Mouse (Mus musculus) brain, embryonic 14.5 days (tissue): Measurements from ENCODE around the gene Faim2. TPM values are rescaled to one million over a fixed set of nuclear protein-coding genes. Genes with fewer than 3 reads are reported as not detected.
A peak's percentile ranks its signal among the peaks of the same experiment; 100 is the strongest.

Experiments
- DNase-seq: peaks from one replicate; pipeline ENCODE4 v3.0.0-alpha.2; 2011; ENCODE audit warnings: low read depth
- CTCF ChIP-seq: fragments of 200-500 bp; IDR thresholded peaks from 2 replicates; pipeline ENCODE4 v1.5.1; 2012; ENCODE audit warnings: inconsistent platforms, mild to moderate bottlenecking, moderate library complexity, borderline replicate concordance; ENCODE audit not compliant: insufficient read depth, insufficient read length; ENCODE audit errors: extremely low read depth
- POLR2A ChIP-seq: fragments of 200-500 bp; IDR thresholded peaks from 2 replicates; pipeline ENCODE4 v1.6.1; 2012; ENCODE audit warnings: mild to moderate bottlenecking, inconsistent platforms, borderline replicate concordance; ENCODE audit not compliant: poor library complexity, insufficient read depth, insufficient read length, severe bottlenecking; ENCODE audit errors: extremely low read depth
- polyA plus RNA-seq: library from polyadenylated mRNA; depleted of rRNA; stranded (reverse); fragments of >200 nt; gene quantifications from 2 replicates; pipeline ENCODE4 v1.2.3, GENCODE M21; 2012

Gene Faim2
- polyA plus RNA-seq, 1 experiment, result 15.7 TPM

GRCm38 (mm10) chr15:99470224-99470761, 57.7 kb downstream of the Faim2 start:
- TF ChIP-seq POLR2A, result no peak
- no peak for TF ChIP-seq CTCF
- DNase-seq, result no peak

DNA sequence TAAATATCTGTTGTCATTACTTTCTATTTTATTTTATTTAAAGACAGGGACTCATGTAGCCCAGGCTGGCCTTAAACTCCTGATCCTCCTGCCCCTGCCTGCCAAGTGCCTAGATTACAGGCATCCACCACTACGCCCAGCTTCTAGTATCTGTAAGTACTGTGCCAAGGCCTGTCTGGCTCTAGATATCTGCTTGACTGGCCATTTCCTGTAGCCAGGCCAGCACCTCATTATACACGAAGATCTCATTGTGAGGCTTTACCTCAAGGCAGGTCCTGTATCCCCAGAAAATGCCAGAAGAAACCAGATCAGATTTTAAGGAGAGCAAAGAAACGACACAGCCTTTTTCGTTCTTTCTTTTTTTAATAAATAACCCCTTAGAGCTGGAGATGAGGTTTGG, 58.2 kb downstream of the Faim2 start:
- no peak for TF ChIP-seq POLR2A
- TF ChIP-seq CTCF, result no peak
- DNase-seq, result no peak

GRCm38 (mm10) chr15:99469067-99469466, 58.9 kb downstream of the Faim2 start:
- TF ChIP-seq POLR2A, result no peak
- peak; percentile 69 for TF ChIP-seq CTCF

DNA sequence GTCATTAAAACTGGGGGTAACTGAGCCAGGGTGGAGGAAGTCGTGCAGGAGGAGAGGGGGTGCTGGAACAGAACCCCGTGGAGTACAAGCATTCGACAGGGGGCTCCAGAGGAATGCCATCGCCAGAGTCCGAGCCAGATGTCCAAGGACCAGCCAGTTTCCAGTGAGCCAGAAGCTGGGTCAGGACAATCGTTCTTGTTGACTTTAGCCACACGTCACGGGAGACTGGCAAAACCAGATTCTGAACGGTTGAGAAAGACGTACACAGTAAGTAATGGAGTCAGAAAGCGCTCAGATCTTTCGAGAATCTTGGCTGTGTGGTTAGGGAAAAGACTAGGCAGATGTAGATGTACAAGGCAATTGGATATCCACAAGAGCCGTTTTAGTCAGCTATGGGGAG, 64.8 kb downstream of the Faim2 start:
- TF ChIP-seq CTCF, result no peak
- no peak for TF ChIP-seq POLR2A
- DNase-seq, result no peak

More at GRCm38 (mm10) chr15:99469067-99469466, 58.9 kb downstream of the Faim2 start:
- DNase-seq, result peak; percentile 79

DNA sequence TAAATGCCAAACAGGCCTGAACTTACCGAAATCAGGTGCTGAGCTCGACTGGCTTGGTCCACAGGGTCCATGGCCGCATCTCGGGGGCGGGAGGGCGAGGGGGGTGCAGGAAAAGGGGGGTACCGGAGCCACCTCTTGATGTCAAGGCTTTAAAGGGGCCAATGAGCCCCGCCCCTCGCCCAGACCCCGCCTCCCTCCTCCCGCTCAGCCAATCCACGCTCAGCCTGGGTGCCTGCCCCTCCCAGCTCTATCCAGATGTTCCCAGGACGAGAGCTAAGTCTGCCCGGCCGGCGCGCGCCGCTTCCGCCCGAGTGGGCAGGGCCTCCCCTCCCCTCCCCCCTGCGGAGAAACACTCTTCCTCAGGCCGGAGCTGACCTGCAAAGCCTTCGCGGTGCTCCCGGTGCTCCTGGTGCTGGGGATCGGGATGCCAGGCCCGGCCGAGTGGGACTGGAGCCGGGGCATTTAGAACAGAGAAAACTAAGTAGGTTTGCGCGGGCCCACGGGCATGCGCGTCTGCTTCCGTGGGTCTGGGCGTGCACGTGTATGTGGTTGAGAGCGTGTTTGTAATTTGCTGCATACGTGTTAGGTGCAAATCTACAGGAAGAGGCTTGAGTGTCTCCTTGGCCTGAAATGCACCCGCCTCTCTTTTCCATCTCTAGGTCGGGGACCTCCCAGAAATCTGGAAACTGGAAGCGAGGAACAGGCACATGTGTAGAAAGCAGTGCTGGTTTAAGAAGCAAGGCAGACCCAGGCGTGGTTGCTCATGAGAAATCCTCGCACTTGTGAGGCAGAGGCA, 70.2 kb downstream of the Faim2 start, which contains the start of gene Nckap5l:
TSS of gene Nckap5l (minus strand) at position 143 of the 796 bp plus-strand sequence.
- peak; percentile 41; the same call in 1 of the 2 replicates for TF ChIP-seq POLR2A
- no peak for TF ChIP-seq CTCF
- peak; percentile 97 for DNase-seq

DNA sequence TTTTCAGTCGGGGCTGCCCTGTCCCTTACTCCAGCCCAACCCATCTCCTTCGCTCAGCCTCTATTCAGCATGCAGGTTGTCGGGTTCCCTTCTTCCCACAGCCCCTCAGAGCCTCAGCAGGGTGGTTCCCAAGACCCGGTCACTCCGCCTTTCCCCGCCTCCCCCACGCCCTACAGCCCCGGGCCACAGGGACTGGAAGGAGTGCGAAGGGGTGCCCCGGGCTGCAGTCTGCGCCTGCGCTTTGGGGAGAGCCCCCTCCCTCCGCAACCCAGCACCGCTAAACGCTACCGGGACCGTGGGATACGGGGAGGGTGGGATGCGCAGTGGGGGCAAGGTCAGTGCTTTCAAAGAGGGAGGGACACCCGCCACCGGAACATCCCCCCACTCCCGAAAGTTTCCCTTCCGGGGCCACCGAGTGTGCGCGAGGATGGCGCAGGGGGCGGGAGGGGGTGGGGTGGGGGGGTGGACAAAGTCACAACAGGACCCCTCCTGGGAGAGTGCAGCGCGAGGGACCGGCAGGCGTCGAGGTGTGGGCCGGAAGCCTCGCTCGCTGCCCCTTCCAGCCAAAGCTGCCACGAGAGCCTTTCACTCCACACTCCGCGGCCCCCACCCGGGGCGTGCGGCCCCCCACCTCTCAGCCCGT, 70.9 kb downstream of the Faim2 start:
- TF ChIP-seq POLR2A (no peak), CTCF (no peak)

GRCm38 (mm10) chr15:99456338-99456962, 71.5 kb downstream of the Faim2 start:
- no peak for TF ChIP-seq CTCF
- peak; percentile 69 for DNase-seq

More for the DNA sequence above, 70.9 kb downstream of the Faim2 start:
- peak; percentile 82 for DNase-seq

GRCm38 (mm10) chr15:99455415-99455814, 72.5 kb downstream of the Faim2 start:
- no peak for TF ChIP-seq POLR2A
- no peak for DNase-seq

- TF ChIP-seq CTCF (no peak), POLR2A (no peak)
- DNase-seq, result no peak
Observed at GRCm38 (mm10) chr15:99454585-99455279, 73.2 kb downstream of the Faim2 start.

GRCm38 (mm10) chr15:99453153-99453900, 74.6 kb downstream of the Faim2 start:
- DNase-seq, result no peak
- TF ChIP-seq POLR2A (no peak), CTCF (no peak)
